Mouse (Mus musculus) cerebellum, postnatal 14 days (tissue): ENCODE data around the gene 4933411K16Rik.
"Not testable (repeated sequence)": the region's sequence is repeated elsewhere in the genome, so short reads cannot be mapped to it uniquely, and the experiment has no call there.

Experiments used
- DNase-seq, 2 experiments: peaks; one replicate each; pipeline ENCODE4 v3.0.0; 2021; ENCODE audit warnings: mixed read lengths in 2 of 2

4933411K16Rik gene

DNA sequence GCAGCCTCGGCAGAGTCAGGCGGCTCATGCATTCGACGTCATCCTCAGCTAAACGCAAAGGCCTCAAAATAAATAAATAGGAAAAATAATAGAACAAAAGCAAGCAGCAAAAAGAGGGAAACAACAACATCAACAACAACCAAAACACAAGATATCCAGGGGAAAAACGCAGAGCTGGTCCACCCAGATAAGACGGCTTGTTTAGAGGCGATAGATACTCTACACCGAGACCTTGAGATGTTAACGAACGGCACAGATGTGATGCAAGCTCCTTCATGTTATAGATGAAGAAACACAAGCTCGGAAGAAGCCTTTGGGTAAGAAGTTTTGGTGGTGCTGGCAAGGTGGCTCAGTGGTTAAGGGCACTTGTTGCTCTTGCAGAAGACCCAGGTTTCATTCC is 27.0 kb downstream of the 4933411K16Rik start:
- no peak for DNase-seq

DNA sequence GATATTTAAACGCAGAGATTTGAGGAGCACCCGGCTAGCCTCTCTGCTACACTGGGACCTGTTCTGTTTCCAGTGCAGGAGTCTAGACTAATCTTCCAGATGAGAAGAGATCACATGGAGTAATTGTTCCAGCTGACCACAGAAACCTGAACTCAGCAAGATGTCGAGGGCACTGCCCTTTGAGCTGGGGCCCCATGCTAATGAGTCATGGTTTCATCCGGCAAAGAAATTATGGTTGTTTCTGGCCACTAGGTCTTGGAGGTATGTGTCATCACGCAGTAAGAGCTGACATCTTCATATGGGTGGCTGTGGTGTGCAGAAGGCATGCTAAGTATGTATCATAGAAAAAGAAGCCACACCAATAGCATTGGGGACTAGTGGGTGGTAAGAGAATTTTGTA is 27.9 kb downstream of the 4933411K16Rik start:
- DNase-seq = no peak

DNA sequence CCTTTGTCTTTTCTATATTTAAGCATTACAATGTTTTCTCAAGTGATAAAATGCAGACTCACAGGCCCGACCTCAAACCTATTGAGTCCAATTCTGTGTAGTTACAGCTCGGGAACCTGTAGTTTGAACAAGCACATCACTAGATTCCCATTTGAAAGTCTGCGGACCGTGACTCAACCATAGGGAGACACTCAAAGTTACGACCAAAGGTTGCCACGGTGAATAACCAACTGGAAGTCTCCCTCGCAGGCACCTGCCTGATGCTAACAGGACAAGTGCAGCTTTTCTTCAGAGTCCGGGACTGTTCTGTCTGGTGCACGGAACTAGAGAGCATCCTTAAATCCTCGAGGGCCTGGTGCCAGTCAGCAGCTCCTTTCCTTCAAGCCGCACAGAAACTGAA is 28.4 kb downstream of the 4933411K16Rik start:
- DNase-seq = no peak

DNA sequence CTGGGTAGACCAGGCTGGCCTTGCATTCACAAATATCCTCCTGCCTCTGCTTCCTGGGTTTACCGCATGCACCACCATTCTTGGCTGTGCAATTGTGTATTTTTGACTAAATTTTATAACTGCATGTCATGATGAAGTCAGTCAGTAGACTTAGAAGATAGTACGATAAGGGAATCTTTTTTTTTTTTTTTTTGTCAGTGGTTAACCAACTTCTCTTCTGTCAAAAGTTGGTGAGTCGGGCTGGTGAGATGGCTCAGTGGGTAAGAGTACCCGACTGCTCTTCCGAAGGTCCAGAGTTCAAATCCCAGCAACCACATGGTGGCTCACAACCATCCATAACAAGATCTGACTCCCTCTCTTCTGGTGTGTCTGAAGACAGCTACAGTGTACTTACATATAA is 29.6 kb downstream of the 4933411K16Rik start:
- DNase-seq = not testable (repeated sequence)

GRCm38 (mm10) chr19:42085690-42086089 is 33.6 kb downstream of the 4933411K16Rik start:
- no peak for DNase-seq

DNA sequence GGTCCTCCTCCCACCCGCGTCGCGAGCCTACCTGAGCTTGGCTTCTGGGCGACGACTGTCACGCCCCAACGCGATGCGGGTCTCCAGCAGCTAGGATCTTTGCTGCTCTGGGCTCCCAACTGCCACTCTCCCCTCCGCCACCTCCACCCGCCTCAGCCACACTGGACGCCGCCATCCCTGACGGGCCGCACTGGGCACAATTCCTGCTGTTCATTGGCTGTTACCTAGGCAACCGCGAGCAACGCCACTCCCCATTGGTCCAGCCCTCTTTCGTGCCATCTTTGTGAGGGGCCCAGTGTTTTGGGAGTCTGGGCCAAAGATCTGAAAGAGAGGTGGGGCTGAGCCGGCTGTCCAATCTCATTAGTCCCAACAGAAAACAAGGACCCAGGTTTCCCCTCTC is 34.1 kb downstream of the 4933411K16Rik start, which contains the start of gene Morn4:
Gene Morn4, minus strand, starts transcription at position 192 of the 400 bp plus-strand sequence.
- peak; percentile 97 for DNase-seq

- DNase-seq = peak; percentile 59 to 64
Measured at GRCm38 (mm10) chr19:42089103-42089747, 37.2 kb downstream of the 4933411K16Rik start.

DNA sequence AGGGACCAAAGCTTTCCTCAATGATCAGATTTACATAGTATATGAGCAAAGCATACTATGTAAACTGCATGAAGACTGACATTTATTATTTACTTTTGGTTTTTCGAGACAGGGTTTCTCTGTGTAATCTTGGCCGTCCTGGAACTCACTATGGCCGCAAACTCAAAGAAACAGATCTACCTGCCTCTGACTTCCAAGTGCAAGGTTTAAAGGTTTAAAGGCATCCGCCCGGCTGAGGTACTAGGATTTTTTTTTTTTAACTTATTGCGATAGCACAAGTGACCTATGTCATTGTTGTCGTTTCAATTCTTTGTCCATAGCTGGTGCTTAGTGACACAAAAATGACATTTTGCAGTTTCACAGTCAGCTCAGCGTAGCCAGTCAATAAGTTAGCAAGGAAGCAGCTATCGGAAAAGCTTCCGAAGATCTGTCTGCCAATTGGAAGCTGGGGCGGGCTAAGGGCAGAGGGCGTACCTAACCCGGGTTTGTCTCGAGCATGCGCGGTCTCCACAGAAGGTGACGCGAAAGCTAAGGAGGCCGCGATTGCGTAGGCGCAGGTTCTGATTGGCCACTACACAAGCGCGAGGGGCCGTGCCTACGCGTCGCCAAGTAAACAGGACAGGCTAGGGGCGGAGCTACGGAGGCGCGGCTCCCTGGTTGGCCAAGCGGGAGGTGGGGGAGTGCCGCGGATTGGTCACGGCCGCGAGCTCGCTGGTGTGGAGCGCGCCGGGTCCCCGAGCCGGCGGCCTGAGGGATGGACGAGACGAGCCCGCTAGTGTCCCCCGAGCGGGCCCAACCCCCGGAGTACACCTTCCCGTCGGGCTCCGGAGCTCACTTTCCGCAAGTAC is 37.9 kb downstream of the 4933411K16Rik start, which contains the start of gene Pi4k2a:
Gene Pi4k2a, plus strand, starts transcription at position 723 of the 848 bp plus-strand sequence.
- DNase-seq = peak; percentile 98

- peak in 1 of 2 experiments; percentile 55 for DNase-seq
Measured at GRCm38 (mm10) chr19:42090637-42091141, 38.6 kb downstream of the 4933411K16Rik start.

- DNase-seq = no peak
Measured at GRCm38 (mm10) chr19:42099406-42099805, 47.4 kb downstream of the 4933411K16Rik start.
